Mouse (Mus musculus) thymus, postnatal 14 days (tissue): ENCODE results near the gene Tfr2.
A peak's percentile ranks its signal among the peaks of the same experiment; 100 is the strongest.

Experiments
- DNase-seq: peaks from one replicate; pipeline ENCODE4 v3.0.0; 2021

Tfr2 gene

DNA sequence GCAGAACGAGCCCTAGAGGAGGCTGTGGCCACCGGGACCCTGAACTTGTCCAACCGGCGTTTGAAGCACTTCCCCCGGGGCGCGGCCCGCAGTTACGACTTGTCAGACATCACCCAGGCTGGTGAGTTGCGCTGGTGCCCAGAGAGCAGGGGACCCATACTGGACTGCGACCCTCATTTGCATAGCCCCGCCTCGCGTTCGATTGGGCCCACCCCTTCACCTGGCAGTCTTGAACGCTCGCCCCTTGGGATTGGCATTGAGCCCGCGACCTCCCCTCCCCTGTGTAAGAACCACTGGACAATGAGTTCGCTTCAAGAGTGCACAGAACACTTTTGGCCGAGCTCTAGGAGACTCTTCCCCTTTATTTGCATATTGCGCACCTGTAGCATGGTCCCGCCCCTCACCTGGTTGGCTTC is 59.7 kb downstream of the Tfr2 start:
- no peak for DNase-seq

DNA sequence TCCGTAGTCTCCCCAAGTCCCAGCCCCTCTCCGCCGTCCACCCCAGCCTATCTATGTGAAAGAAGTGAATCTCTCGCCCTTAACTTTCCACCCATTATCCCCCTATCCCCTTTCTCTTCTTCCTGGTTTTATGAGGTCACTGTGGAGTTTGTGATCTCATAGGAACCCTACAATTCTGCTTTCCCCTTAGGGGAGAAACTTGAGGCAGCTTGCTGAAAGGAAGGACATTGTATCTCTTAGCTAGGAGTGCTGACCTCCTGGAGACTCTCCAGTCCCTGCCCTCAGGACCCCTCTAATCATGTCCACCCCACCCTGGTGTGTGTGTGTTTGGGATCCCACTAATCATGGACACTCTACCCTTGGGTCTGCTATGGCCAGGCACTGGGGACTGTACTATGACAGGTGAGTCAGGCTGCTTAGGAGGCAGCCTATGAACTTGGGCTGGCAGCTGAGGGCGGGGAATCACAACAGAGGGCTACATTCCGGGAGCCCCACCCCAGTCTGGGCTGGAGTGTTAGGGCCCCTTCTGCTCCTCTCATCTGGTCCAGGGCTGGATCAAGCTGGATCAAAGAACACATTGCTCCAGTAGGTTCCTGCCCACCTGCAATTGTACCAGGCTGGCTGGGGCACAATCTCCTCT is 60.4 kb downstream of the Tfr2 start:
- peak; percentile 71 for DNase-seq

DNA sequence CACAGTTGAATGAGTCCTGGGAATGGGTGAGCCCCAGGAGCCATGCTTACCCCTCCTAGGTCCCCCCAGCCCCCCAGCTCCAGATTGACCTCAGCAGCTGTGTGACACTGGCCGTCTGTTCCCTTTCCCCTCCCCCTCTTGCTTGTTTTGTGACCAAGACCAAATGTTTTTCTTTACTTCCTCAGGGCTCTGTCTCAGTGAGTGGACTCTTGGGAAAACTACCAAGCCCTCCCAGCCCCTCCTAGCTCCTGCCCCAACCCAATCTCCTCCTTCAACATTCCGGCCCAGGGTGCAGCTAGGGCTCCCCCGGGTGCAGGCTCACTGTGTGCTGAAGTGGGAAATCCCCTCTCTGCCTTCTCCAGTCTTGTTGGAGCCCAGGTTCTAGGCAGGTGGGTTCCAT is 61.0 kb downstream of the Tfr2 start:
- peak; percentile 51 for DNase-seq

DNA sequence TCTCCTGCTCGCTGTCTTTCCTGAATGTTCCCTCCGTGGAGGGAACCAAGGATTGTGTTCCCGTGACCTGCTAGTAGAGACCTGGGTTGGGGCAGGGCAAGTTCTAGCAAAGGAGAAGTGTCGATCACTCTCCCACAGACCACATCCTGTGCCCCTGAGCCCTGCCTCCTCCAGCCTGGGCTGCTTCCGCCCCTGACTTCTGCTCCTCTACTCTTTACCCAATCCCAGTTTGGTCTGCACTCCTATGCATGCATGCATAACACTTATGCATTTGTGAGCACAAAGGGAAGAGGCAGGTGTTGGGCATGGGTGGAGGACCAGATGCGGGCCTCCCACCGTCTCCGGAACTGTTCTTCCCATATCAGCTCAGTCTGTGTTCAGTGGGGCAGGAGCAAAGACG is 61.5 kb downstream of the Tfr2 start:
- peak; percentile 92 for DNase-seq

DNA sequence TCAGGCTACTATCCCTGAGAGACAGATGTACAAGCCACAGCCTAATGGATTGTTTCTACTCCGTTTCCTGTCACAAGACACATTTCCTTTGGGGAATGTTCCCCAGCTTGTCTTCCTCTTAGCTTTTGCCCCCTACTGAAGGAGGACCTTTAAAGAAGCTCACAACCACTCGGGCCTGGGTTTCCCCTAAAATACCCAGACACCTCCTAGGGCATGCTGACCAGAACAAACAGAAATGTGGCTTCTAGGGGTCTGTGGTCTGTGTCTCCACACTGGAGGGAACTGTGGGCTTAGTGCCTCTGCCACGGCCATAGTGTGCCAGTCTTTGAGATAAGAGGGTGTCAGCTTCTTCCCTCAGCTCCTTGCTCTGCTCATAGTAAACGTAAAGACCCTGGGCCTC is 62.0 kb downstream of the Tfr2 start:
- DNase-seq, result no peak

DNA sequence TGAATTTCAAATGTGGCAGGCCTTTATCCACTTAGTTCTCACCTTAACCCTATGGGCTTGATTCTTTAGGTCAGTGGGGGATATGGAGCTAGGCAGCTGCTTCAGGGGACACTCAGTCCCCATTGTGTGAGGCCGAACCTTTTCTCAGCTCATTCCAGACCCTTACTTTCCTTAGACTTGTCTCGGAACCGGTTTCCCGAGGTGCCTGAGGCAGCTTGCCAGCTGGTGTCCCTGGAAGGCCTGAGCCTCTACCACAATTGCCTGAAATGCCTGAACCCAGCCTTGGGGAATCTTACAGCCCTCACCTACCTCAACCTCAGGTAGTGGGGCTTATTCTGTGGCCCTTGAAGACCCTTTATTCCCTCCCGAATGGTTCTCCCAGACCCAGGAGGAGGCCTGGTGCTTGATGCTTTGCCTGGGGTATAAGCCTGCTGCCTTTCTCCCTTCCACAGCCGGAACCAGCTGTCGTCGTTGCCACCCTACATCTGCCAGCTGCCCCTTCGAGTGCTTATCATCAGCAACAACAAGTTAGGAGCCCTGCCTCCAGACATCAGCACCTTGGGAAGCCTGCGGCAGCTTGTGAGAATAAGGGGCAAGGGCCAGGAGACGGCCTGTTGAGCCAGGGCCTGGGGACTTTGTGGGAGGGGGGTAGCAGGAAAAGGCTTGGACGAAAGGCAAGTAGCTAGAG is 63.9 kb downstream of the Tfr2 start:
- no peak for DNase-seq
